Mouse (Mus musculus) testis, adult 2 months (tissue): ENCODE data around the gene Rpp21.

Experiments used
- CTCF ChIP-seq: fragments of 200-500 bp; IDR thresholded peaks from 2 replicates; pipeline ENCODE4 v1.5.1; 2012; ENCODE audit warnings: low read depth, mild to moderate bottlenecking, inconsistent platforms, low read length, moderate library complexity; ENCODE audit not compliant: control insufficient read depth, insufficient read depth, insufficient replicate concordance
- POLR2A ChIP-seq: fragments of 200-500 bp; IDR thresholded peaks from 2 replicates; pipeline ENCODE4 v1.6.1; 2012; ENCODE audit warnings: low read depth, mild to moderate bottlenecking, inconsistent platforms, low read length, moderate library complexity; ENCODE audit not compliant: control insufficient read depth

- TF ChIP-seq POLR2A (no peak), CTCF (no peak)
These were observed 28.5 kb upstream of the Rpp21 start, which contains the start of gene H2-M10.2 for GRCm38 (mm10) chr17:36286390-36286789.
